Mouse (Mus musculus) c-Kit-negative CD71-positive TER-119-positive erythroid progenitor cells, embryonic 14.5 days (primary cell): ENCODE data around the gene H2al2c.
"Not testable (repeated sequence)": the region's sequence is repeated elsewhere in the genome, so short reads cannot be mapped to it uniquely, and the experiment has no call there.

Experiments
- DNase-seq: peaks from one replicate; pipeline ENCODE4 v3.0.0-alpha.2; 2013; ENCODE audit warnings: low read depth, low spot score

H2al2c gene

DNA sequence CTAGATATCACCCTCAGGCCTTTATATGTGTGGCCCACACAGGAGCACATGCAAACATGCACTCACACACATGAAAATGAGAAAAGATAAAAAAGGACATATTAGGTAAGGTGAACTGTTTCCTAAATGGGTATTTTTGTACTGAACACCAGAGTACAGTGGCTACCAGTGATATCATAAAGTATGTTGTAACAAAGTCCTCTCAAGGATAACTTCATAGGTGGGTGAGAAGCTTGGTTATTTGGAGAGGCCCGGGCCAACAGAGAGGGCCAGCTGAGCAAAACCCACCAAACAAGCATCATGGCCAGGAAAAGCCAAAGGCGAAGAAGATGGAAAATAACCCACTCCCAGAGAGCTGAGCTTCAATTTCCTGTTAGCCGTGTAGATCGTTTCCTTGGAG, at the start of gene H2al2c:
Gene H2al2c (plus strand): TSS at position 301 of the 400 bp plus-strand sequence.
- not testable (repeated sequence) for DNase-seq
